Mouse (Mus musculus): Measurements from ENCODE around the gene Ampd3. TPM values are rescaled to one million over a fixed set of nuclear protein-coding genes. Genes with fewer than 3 reads are reported as not detected.

The Ampd3 gene
- total RNA-seq (2022): 10 to 100 TPM in 2 of 4 experiments, 1 to 10 TPM in 2; 7.4 to 11.7 (median 9.5) TPM

DNA sequence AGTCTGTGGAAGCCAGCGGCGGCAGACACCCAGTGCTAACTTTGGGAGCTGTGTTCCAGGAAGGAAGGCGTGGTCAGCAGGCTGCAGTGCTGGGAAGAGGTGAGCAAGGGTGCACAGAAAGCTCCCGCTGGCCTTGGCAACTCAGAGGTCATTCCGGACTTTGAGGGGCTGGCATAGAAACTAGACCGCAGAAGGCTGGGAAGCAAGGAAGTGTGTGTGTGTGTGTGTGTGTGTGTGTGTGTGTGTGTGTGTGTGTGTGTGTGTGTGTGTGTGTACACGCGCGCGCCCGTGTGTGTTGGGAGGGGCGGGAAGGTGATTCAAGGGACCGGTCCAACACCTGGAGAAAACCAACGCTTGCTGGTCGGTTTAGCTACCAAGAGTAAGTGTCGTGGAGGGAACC is at the start of gene Ampd3:
Gene Ampd3, plus strand, starts transcription at position 206 of the 400 bp plus-strand sequence.
- no peak for DNase-seq (ENCODE audit: low spot score in 2 of 2)

GRCm38 (mm10) chr7:110718505-110718904 is 49.5 kb upstream of the Ampd3 start:
- DNase-seq (ENCODE audit: low spot score in 2 of 2): no peak

GRCm38 (mm10) chr7:110719857-110720256 is 48.1 kb upstream of the Ampd3 start:
- no peak for DNase-seq (ENCODE audit: low spot score in 2 of 2)

DNA sequence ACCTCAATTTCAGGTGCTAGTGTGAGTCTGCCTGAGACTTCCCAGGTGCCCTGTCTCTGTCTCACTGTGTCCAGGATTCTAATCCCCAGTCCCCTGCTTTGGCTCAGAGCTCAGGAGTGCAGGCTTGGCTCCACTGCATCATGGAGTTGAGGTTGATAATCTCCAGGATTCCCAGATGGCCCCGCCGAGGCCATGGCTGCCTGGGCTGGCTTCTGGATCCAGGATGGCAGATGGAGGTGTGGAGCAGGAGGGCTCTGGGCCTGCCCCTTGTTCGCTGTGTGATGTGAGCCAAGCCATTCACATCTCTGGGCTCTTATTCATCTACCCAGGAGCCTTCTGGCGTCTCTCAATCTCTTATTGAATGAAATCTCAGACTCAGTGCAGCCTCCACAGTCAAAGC is 45.8 kb upstream of the Ampd3 start:
- no peak for DNase-seq (ENCODE audit: low spot score in 2 of 2)

DNA sequence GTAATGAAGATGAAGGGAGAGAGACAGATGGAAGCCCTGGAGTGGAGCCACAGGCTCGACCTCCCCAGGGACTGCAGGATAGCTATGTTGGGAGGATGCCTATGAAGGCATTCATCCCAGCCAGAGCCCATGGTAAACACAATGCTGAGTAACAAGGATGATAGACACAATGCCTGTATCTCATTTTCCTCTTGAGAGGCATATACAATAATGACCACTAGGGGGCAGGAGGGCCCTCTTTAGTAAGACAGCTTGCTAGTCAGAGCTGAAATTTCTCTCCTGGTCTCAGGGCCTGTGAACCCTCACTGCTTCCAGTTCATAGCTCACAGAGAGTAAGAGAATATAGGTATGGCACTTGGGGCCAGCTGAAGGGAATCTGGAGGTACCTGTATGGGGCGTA is 41.0 kb upstream of the Ampd3 start:
- no peak for DNase-seq (ENCODE audit: low spot score in 2 of 2)

- no peak for DNase-seq (ENCODE audit: low spot score in 2 of 2)
Measured at GRCm38 (mm10) chr7:110728876-110729275, 39.1 kb upstream of the Ampd3 start.

DNA sequence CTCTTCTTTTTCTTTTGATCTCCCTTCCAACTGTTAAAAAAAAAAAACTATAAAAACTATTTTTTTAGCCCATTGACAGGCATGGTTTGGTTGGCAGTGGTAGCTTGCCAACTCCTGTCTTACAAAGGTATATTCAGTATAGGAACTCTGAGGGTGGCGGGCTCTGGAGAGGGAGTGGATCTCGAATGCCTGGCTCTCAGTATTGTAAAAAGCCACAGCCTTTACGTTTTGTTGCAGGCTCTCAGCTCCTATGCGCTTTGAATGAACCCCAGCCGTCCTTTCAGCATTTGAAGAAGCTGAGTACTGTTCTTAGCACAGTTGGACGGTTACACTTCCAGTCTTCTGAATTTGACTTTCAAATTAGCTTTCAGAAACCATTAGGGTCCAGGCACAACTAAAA is 38.7 kb upstream of the Ampd3 start:
- no peak for DNase-seq (ENCODE audit: low spot score in 2 of 2)

DNA sequence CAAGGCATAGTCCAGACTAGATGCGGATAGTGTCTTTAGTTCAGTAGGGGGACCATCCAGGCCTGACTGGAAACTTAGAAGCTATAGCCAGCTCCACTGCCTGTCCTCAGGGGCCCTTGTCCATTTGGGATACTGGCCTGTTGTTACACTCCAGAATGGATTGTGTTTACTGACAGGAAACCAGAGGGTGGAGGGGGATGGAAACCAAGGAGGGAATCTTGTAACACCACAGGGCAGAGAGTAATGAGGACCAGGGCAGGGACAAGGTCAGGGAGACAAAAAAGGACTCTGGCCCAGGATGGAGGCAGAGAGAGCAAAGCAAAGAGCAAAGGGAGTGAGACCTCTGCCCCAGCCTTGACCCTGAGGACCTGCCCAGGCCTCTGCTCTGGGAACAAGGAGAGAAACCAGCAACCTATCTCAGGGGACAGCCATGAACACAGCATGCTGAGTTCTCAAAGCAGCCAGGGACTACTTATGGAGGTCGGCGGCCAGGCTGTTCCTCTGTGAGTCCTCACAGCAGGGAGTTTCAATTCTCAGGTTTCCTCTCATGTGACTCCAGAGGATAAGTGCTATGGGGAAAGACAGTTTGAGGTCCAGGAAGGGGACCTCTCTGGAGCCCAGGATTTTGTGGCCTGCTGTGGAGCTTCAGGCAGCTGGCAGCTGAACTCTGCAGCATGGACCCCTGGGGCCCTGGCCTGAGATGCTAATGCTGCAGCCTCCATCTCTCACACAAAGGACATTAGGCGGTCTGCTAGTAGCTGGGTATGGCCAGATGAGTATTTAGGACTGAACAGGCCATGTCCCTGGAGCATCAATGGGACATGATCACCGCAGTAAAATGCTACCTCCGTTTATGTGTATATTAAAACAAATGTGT is 36.7 kb upstream of the Ampd3 start:
- DNase-seq (ENCODE audit: low spot score in 2 of 2): no peak

- DNase-seq (ENCODE audit: low spot score in 2 of 2): no peak
Measured at GRCm38 (mm10) chr7:110732001-110732632, 35.9 kb upstream of the Ampd3 start.

GRCm38 (mm10) chr7:110736914-110737313 is 31.1 kb upstream of the Ampd3 start:
- no peak for DNase-seq (ENCODE audit: low spot score in 2 of 2)

- no peak for DNase-seq (ENCODE audit: low spot score in 2 of 2)
Measured at GRCm38 (mm10) chr7:110739764-110740163, 28.2 kb upstream of the Ampd3 start.

GRCm38 (mm10) chr7:110740188-110740587 is 27.8 kb upstream of the Ampd3 start:
- DNase-seq (ENCODE audit: low spot score in 2 of 2): no peak

- DNase-seq (ENCODE audit: low spot score in 2 of 2): no peak
Measured at GRCm38 (mm10) chr7:110742022-110742421, 26.0 kb upstream of the Ampd3 start.

DNA sequence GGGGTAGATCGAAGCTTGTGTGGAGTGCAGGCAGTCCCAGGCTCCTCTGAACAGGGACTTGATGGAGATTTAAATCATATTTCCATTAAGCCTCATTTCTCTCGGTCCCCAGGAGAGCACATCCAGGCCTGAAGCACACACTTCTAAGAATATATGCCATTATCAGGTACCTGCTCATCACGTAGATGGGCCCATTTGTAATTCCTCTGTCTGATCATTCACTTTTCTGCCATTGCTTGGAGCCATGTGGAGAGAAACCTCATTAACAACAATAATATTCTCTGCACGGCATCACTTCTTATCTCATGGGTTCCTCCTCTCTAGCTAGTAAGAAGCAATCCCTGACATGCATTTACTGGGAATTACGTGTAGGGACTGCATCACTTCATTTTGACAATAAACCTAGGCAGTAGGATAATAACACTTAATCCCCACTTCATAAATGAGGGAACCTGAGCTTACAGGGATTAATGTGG is 21.9 kb upstream of the Ampd3 start:
- DNase-seq (ENCODE audit: low spot score in 2 of 2): no peak

GRCm38 (mm10) chr7:110746809-110747208 is 21.2 kb upstream of the Ampd3 start:
- DNase-seq (ENCODE audit: low spot score in 2 of 2): no peak

- DNase-seq (ENCODE audit: low spot score in 2 of 2): no peak
Measured at GRCm38 (mm10) chr7:110750834-110751233, 17.2 kb upstream of the Ampd3 start.

GRCm38 (mm10) chr7:110751634-110752033 is 16.4 kb upstream of the Ampd3 start:
- DNase-seq (ENCODE audit: low spot score in 2 of 2): no peak

GRCm38 (mm10) chr7:110753310-110753709 is 14.7 kb upstream of the Ampd3 start:
- no peak for DNase-seq (ENCODE audit: low spot score in 2 of 2)

GRCm38 (mm10) chr7:110753926-110754330 is 14.1 kb upstream of the Ampd3 start:
- no peak for DNase-seq (ENCODE audit: low spot score in 2 of 2)

GRCm38 (mm10) chr7:110756440-110756839 is 11.6 kb upstream of the Ampd3 start:
- no peak for DNase-seq (ENCODE audit: low spot score in 2 of 2)

- no peak for DNase-seq (ENCODE audit: low spot score in 2 of 2)
Measured at GRCm38 (mm10) chr7:110762605-110763180, 5.3 kb upstream of the Ampd3 start.

GRCm38 (mm10) chr7:110768451-110769064 is 552 bp downstream of the Ampd3 start:
- DNase-seq (ENCODE audit: low spot score in 2 of 2): peak in 1 of 2 experiments; percentile 46
